Mouse (Mus musculus) small intestine, adult 2 months (tissue): ENCODE results near the gene Gm44965. TPM values are rescaled to one million over a fixed set of nuclear protein-coding genes. Genes with fewer than 3 reads are reported as not detected.

ENCODE experiments used
- H3K27ac ChIP-seq: fragments of 200-500 bp; 2 replicates; pipeline ENCODE4 v1.5.1; 2012; ENCODE audit warnings: low read depth, low read length, control low read depth, inconsistent platforms; ENCODE audit not compliant: insufficient read depth
- H3K27me3 ChIP-seq: fragments of 200-500 bp; 2 replicates; pipeline ENCODE4 v1.6.1; 2012; ENCODE audit warnings: mild to moderate bottlenecking, moderate library complexity, low read length, inconsistent platforms; ENCODE audit not compliant: control insufficient read depth, insufficient read depth
- H3K36me3 ChIP-seq: fragments of 200-500 bp; 2 replicates; pipeline ENCODE4 v1.6.1; 2012; ENCODE audit warnings: mild to moderate bottlenecking, low read length, control low read depth, inconsistent platforms; ENCODE audit not compliant: control insufficient read depth, insufficient read depth
- H3K4me1 ChIP-seq: fragments of 200-500 bp; 2 replicates; pipeline ENCODE4 v1.6.1; 2012; ENCODE audit warnings: low read length, inconsistent platforms, mixed read lengths; ENCODE audit not compliant: control insufficient read depth, insufficient read depth, insufficient read length
- H3K4me3 ChIP-seq: fragments of 200-500 bp; 2 replicates; pipeline ENCODE4 v1.5.1; 2012; ENCODE audit warnings: low read depth, mild to moderate bottlenecking, control low read depth, inconsistent platforms, low read length, moderate library complexity
- CTCF ChIP-seq: fragments of 200-500 bp; IDR thresholded peaks from 2 replicates; pipeline ENCODE4 v1.5.1; 2012; ENCODE audit warnings: low read depth, mild to moderate bottlenecking, control low read depth, inconsistent platforms, low read length, moderate library complexity, mixed read lengths; ENCODE audit not compliant: insufficient replicate concordance, insufficient read length; ENCODE audit errors: extremely low read depth
- POLR2A ChIP-seq: fragments of 200-500 bp; IDR thresholded peaks from 2 replicates; pipeline ENCODE4 v1.6.1; 2012; ENCODE audit warnings: low read depth, mild to moderate bottlenecking, control low read depth, inconsistent platforms, low read length, moderate library complexity
- WGBS: fragments of 180-500 bp; shearing (Covaris S2); methylation state at CpG from one replicate; pipeline ENCODE4 v1.1.7; 2018; 5-methylcytosine and 5-hydroxymethylcytosine counted together
- polyA plus RNA-seq: library from polyadenylated mRNA; depleted of rRNA; stranded (reverse); fragments of >200 nt; gene quantifications from 2 replicates; pipeline ENCODE4 v1.2.3, GENCODE M21; 2012

Gene Gm44965
- polyA plus RNA-seq, 1 experiment, result not detected

DNA sequence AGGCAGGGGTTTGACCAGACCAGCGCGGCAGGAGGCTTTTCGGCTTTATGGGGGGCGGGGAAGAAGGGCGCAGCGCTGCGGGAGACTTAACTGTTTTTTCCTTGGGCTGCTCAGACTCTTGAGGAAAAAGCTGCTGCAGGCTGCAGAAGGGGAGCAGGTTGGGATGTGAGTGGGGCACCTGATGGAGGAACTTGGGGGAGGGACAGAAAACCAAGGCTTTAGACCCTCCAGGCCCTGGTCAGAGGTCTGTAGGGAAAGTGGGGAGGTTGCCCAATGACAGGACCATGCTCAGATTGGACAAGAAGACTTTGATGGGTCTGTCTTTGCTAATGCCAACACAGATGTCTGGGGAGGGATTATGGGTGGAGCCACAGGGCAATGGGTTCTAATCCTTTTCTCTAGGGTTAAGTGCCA lies 33.8 kb downstream of the Gm44965 start:
- WGBS, result 13% methylated on average over 7 of the region's 7 CpGs
- H3K27me3 ChIP-seq, result peaks cover 22% of the 10 kb centered on the region
- H3K4me3 ChIP-seq, result peak overlapping the region; percentile 63
- H3K4me1 ChIP-seq, result peaks cover 6% of the 10 kb centered on the region
- TF ChIP-seq CTCF, result no peak
- TF ChIP-seq POLR2A, result no peak
- no peak overlapping the region for H3K27ac ChIP-seq
- no peaks in the 10 kb centered on the region for H3K36me3 ChIP-seq

DNA sequence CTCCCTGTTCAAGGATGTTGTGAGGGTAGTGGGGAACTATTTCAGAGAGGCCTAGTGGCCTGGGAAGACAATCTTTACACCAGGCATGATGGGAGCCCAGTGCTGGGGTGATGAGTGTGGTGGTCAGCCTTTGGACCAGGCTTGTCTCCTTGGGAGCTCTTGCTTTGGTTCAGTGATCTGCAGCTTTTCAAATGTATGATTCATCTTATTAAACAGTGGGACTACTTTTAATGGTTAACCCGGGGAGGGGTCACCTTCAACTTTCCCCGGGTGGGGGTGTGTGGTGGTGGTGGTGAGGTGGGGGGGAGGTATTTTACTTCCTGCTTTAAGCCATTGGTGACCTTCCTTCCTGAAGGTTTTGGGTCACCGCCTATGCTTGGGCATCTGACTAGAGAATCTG lies 34.6 kb downstream of the Gm44965 start:
- Histone ChIP-seq H3K4me1 (peaks cover 6% of the 10 kb centered on the region), H3K27me3 (peaks cover 22% of the 10 kb centered on the region), H3K4me3 (no peak overlapping the region), H3K36me3 (no peaks in the 10 kb centered on the region), H3K27ac (no peak overlapping the region)
- no peak for TF ChIP-seq POLR2A
- TF ChIP-seq CTCF, result no peak
- 70% methylated on average over 3 of the region's 3 CpGs for WGBS

- TF ChIP-seq CTCF (no peak), POLR2A (no peak)
- peaks cover 22% of the 10 kb centered on the region for H3K27me3 ChIP-seq
- H3K4me1 ChIP-seq, result peaks cover 6% of the 10 kb centered on the region
- no peaks in the 10 kb centered on the region for H3K36me3 ChIP-seq
- 15% methylated on average over 54 of the region's 54 CpGs for WGBS
- peak overlapping the region; percentile 58 for H3K4me3 ChIP-seq
- H3K27ac ChIP-seq, result no peak overlapping the region
Observed at GRCm38 (mm10) chr6:48628808-48629660, 35.3 kb downstream of the Gm44965 start.

GRCm38 (mm10) chr6:48629661-48630034 lies 35.9 kb downstream of the Gm44965 start:
- TF ChIP-seq POLR2A (no peak), CTCF (no peak)
- Histone ChIP-seq H3K27me3 (peaks cover 22% of the 10 kb centered on the region), H3K27ac (no peak overlapping the region), H3K4me3 (peak overlapping the region; percentile 58), H3K4me1 (peaks cover 6% of the 10 kb centered on the region), H3K36me3 (no peaks in the 10 kb centered on the region)
- 23% methylated on average over 13 of the region's 13 CpGs for WGBS

DNA sequence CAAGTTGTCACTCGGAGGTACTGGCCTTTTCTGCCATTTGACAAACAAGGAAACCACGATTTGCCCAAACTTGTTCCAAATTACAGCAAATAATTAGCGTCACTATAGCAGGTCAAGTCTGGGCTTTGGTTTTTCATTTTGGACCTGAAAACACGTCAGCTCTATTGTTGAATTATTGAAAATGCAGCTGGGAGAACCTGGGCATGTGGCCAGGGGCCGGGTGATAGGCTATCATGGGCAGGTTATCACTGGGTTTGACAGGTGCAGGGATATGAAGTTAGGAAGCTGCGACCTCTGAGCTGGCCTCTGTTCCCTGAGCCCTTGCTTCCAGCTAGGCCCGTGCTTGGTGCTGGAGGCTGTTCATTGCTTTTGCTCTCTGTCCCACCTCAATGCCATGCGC lies 37.1 kb downstream of the Gm44965 start:
- H3K27ac ChIP-seq, result no peak overlapping the region
- H3K27me3 ChIP-seq, result peaks cover 22% of the 10 kb centered on the region
- no peak overlapping the region for H3K4me3 ChIP-seq
- peaks cover 6% of the 10 kb centered on the region for H3K4me1 ChIP-seq
- no peaks in the 10 kb centered on the region for H3K36me3 ChIP-seq
- no peak for TF ChIP-seq POLR2A
- no peak for TF ChIP-seq CTCF
- WGBS, result 44% methylated on average over 8 of the region's 8 CpGs

DNA sequence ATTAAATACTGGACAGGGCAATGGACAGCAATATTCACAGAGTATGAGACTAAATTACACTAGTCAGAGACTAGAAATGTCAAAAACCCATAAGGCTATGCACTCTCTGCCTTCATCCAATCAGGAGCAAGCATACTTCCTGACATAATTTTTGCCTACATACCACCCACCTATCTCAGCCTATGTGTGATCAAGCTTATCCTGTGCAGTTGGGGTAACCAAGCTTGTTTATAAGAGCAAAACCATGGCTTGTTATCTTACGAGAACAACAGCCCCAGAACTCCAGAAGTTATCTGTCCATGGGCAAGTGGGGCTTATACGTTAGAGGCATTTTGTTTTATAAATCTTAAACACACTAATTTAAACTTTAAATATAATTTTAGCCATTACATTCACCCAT lies 41.4 kb downstream of the Gm44965 start:
- Histone ChIP-seq H3K27ac (no peak overlapping the region), H3K4me3 (no peak overlapping the region), H3K36me3 (no peaks in the 10 kb centered on the region), H3K27me3 (no peaks in the 10 kb centered on the region), H3K4me1 (no peaks in the 10 kb centered on the region)
- no peak for TF ChIP-seq POLR2A
- no peak for TF ChIP-seq CTCF
- 85% methylated on average over 2 of the region's 2 CpGs for WGBS

- H3K27me3 ChIP-seq, result no peaks in the 10 kb centered on the region
- no peak for TF ChIP-seq POLR2A
- TF ChIP-seq CTCF, result no peak
- no peak overlapping the region for H3K27ac ChIP-seq
- H3K36me3 ChIP-seq, result no peaks in the 10 kb centered on the region
- H3K4me3 ChIP-seq, result no peak overlapping the region
- H3K4me1 ChIP-seq, result no peaks in the 10 kb centered on the region
- WGBS, result 82% methylated on average over 6 of the region's 6 CpGs
Observed at GRCm38 (mm10) chr6:48636515-48636914, 42.8 kb downstream of the Gm44965 start.
